Mouse (Mus musculus): ENCODE measurements around the gene Gli2. TPM values are rescaled to one million over a fixed set of nuclear protein-coding genes. Genes with fewer than 3 reads are reported as not detected.

Gene Gli2
- total and polyA plus RNA-seq, 2 experiments from 2014 or later: 3.0 to 13.9 TPM

GRCm38 (mm10) chr1:119047462-119048371, 5.7 kb downstream of the Gli2 start:
- Histone ChIP-seq H3K9ac (replicated peaks; ENCODE audit: low read length) (peak overlapping the region; percentile 55), H3K4me1 (ENCODE audit: insufficient read depth, low read length) (peaks cover 16% of the 10 kb centered on the region), H3K4me2 (ENCODE audit: low read depth, low read length) (peak overlapping the region; percentile 91), H3K9me3 (ENCODE audit: low read length) (no peaks in the 10 kb centered on the region), H3K36me3 (ENCODE audit: insufficient read depth, low read length) (no peaks in the 10 kb centered on the region), H3K27ac (peak overlapping the region; percentile 74), H3K27me3 (ENCODE audit: insufficient read depth, low read length) (0 out of 2 replicates have a peak, but pooled peaks cover 12% of the 10 kb centered on the region), H3K4me3 (ENCODE audit: low read length) (peak overlapping the region; percentile 50)
- no peak for TF ChIP-seq CTCF (IDR thresholded peaks at IDR 0.05; ENCODE audit: low read depth)
- WGBS: 2% methylated on average over 57 of the region's 61 CpGs
- DNase-seq (ENCODE audit: low spot score) (peak; percentile 53), ATAC-seq (peak; percentile 51; the same call in 1 of the 2 replicates)

- Histone ChIP-seq H3K4me3 (ENCODE audit: low read length) (no peak overlapping the region), H3K27me3 (ENCODE audit: insufficient read depth, low read length) (no peaks in the 10 kb centered on the region), H3K36me3 (ENCODE audit: insufficient read depth, low read length) (no peaks in the 10 kb centered on the region), H3K27ac (no peak overlapping the region), H3K9me3 (ENCODE audit: low read length) (no peaks in the 10 kb centered on the region), H3K4me2 (ENCODE audit: low read depth, low read length) (no peak overlapping the region), H3K9ac (replicated peaks; ENCODE audit: low read length) (no peak overlapping the region), H3K4me1 (ENCODE audit: insufficient read depth, low read length) (peaks cover 2% of the 10 kb centered on the region; the same call in 1 of the 2 replicates)
- TF ChIP-seq CTCF (IDR thresholded peaks at IDR 0.05; ENCODE audit: low read depth): no peak
- no peak for ATAC-seq
- DNase-seq (ENCODE audit: low spot score): no peak
- WGBS: 88% methylated on average over 1 of the region's 1 CpGs
Observed at GRCm38 (mm10) chr1:119038436-119038835, 15.0 kb downstream of the Gli2 start.

GRCm38 (mm10) chr1:119035931-119036330, 17.5 kb downstream of the Gli2 start:
- no peak overlapping the region for H3K4me3 ChIP-seq (ENCODE audit: low read length)
- H3K27ac ChIP-seq: no peak overlapping the region; the same call in 1 of the 2 replicates
- H3K9ac ChIP-seq (replicated peaks; ENCODE audit: low read length): no peak overlapping the region
- no peak for TF ChIP-seq CTCF (IDR thresholded peaks at IDR 0.05; ENCODE audit: low read depth)
- ATAC-seq (no peak), DNase-seq (ENCODE audit: low spot score) (no peak)
- no peak overlapping the region for H3K4me2 ChIP-seq (ENCODE audit: low read depth, low read length)
- no peaks in the 10 kb centered on the region for H3K9me3 ChIP-seq (ENCODE audit: low read length)
- peaks cover 8% of the 10 kb centered on the region; the same call in 1 of the 2 replicates for H3K4me1 ChIP-seq (ENCODE audit: insufficient read depth, low read length)
- 59% methylated on average over 8 of the region's 8 CpGs for WGBS
- H3K36me3 ChIP-seq (ENCODE audit: insufficient read depth, low read length): no peaks in the 10 kb centered on the region
- no peaks in the 10 kb centered on the region for H3K27me3 ChIP-seq (ENCODE audit: insufficient read depth, low read length)

- Histone ChIP-seq H3K9ac (replicated peaks; ENCODE audit: low read length) (no peak overlapping the region), H3K36me3 (ENCODE audit: insufficient read depth, low read length) (no peaks in the 10 kb centered on the region), H3K27ac (0 out of 2 replicates have a peak overlapping the region, but pooled peaks have one; percentile 87), H3K4me1 (ENCODE audit: insufficient read depth, low read length) (peaks cover 8% of the 10 kb centered on the region; the same call in 1 of the 2 replicates), H3K4me2 (ENCODE audit: low read depth, low read length) (no peak overlapping the region), H3K9me3 (ENCODE audit: low read length) (no peaks in the 10 kb centered on the region), H3K4me3 (ENCODE audit: low read length) (no peak overlapping the region), H3K27me3 (ENCODE audit: insufficient read depth, low read length) (no peaks in the 10 kb centered on the region)
- WGBS: 63% methylated on average over 9 of the region's 9 CpGs
- DNase-seq (ENCODE audit: low spot score) (no peak), ATAC-seq (no peak)
- no peak for TF ChIP-seq CTCF (IDR thresholded peaks at IDR 0.05; ENCODE audit: low read depth)
Observed at GRCm38 (mm10) chr1:119035301-119035700, 18.1 kb downstream of the Gli2 start.

GRCm38 (mm10) chr1:119034163-119034705, 19.2 kb downstream of the Gli2 start:
- 27% methylated on average over 13 of the region's 13 CpGs for WGBS
- H3K4me2 ChIP-seq (ENCODE audit: low read depth, low read length): 0 out of 2 replicates have a peak overlapping the region, but pooled peaks have one; percentile 7
- DNase-seq (ENCODE audit: low spot score): no peak
- TF ChIP-seq CTCF (IDR thresholded peaks at IDR 0.05; ENCODE audit: low read depth): no peak
- peak overlapping the region; percentile 37; the same call in 1 of the 2 replicates for H3K9ac ChIP-seq (replicated peaks; ENCODE audit: low read length)
- H3K4me1 ChIP-seq (ENCODE audit: insufficient read depth, low read length): peaks cover 8% of the 10 kb centered on the region; the same call in 1 of the 2 replicates
- no peak overlapping the region for H3K4me3 ChIP-seq (ENCODE audit: low read length)
- no peaks in the 10 kb centered on the region for H3K36me3 ChIP-seq (ENCODE audit: insufficient read depth, low read length)
- ATAC-seq: no peak
- H3K9me3 ChIP-seq (ENCODE audit: low read length): no peaks in the 10 kb centered on the region
- H3K27ac ChIP-seq: peak overlapping the region; percentile 87
- H3K27me3 ChIP-seq (ENCODE audit: insufficient read depth, low read length): no peaks in the 10 kb centered on the region

- peak; percentile 93 for ATAC-seq
- Histone ChIP-seq H3K27ac (peak overlapping the region; percentile 87), H3K9ac (replicated peaks; ENCODE audit: low read length) (peak overlapping the region; percentile 37), H3K4me3 (ENCODE audit: low read length) (no peak overlapping the region), H3K4me1 (ENCODE audit: insufficient read depth, low read length) (peaks cover 8% of the 10 kb centered on the region; the same call in 1 of the 2 replicates), H3K36me3 (ENCODE audit: insufficient read depth, low read length) (no peaks in the 10 kb centered on the region), H3K4me2 (ENCODE audit: low read depth, low read length) (0 out of 2 replicates have a peak overlapping the region, but pooled peaks have one; percentile 7), H3K9me3 (ENCODE audit: low read length) (no peaks in the 10 kb centered on the region), H3K27me3 (ENCODE audit: insufficient read depth, low read length) (no peaks in the 10 kb centered on the region)
- 41% methylated on average over 3 of the region's 3 CpGs for WGBS
- no peak for TF ChIP-seq CTCF (IDR thresholded peaks at IDR 0.05; ENCODE audit: low read depth)
- peak; percentile 84 for DNase-seq (ENCODE audit: low spot score)
Observed at GRCm38 (mm10) chr1:119033450-119034162, 19.8 kb downstream of the Gli2 start.
